Mouse (Mus musculus) thymus, adult 2 months (tissue): Measurements from ENCODE around the gene Me1.

ENCODE experiments used
- CTCF ChIP-seq: fragments of 200-500 bp; IDR thresholded peaks from 2 replicates; pipeline ENCODE4 v1.5.1; 2012; ENCODE audit warnings: mild to moderate bottlenecking, control low read depth, low read length, moderate library complexity, borderline replicate concordance; ENCODE audit not compliant: control insufficient read depth, poor library complexity, insufficient read depth; ENCODE audit errors: extremely low read depth
- POLR2A ChIP-seq: fragments of 200-500 bp; IDR thresholded peaks from 2 replicates; pipeline ENCODE4 v1.6.1; 2012; ENCODE audit warnings: mild to moderate bottlenecking, low read length, control low read depth, moderate library complexity; ENCODE audit not compliant: control insufficient read depth, poor library complexity, insufficient read depth; ENCODE audit errors: extremely low read depth

DNA sequence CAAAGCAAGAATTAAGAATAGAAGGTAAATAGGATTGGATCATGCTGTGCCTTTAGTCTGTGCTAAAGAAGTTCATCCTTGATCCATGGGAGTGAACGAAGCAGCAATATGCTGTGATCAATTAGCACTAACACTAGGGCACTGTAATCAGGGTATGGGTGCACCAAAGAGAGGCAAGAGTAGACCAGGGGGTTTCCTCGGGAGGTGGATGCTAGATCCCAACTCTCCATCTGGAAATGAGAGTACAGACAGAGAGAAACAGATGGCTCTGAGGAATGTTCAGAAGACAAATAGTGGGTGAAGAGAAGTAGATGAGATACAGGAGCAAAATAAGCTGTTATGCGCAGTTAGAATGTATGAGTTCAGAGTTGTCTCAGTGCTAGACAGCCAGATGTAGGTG is 68.8 kb downstream of the Me1 start:
- no peak for TF ChIP-seq POLR2A
- TF ChIP-seq CTCF: no peak
